Mouse (Mus musculus) layer of hippocampus, adult 2 months (tissue): ENCODE results near the gene Tenm2. TPM values are rescaled to one million over a fixed set of nuclear protein-coding genes. Genes with fewer than 3 reads are reported as not detected.
A peak's percentile ranks its signal among the peaks of the same experiment; 100 is the strongest.

ENCODE experiments used
- DNase-seq, 2 experiments: peaks; one replicate each; pipeline ENCODE4 v3.0.0; 2022; ENCODE audit warnings: low spot score in 2 of 2
- H3K27ac ChIP-seq: fragments of 200-600 bp; 2 replicates; pipeline ENCODE4 v1.8.1; 2022
- H3K4me3 ChIP-seq: fragments of 200-600 bp; 2 replicates; pipeline ENCODE4 v1.8.1; 2022; ENCODE audit warnings: mild to moderate bottlenecking
- CTCF ChIP-seq: fragments of 200-600 bp; conservative IDR thresholded peaks from 2 replicates; pipeline ENCODE4 v1.8.1; 2022; ENCODE audit warnings: antibody characterized with exemption, mild to moderate bottlenecking, moderate library complexity
- total RNA-seq, 2 experiments: library from RNA; stranded (reverse); gene quantifications; 2 replicates each; pipeline ENCODE4 v1.2.3; 2021

Gene Tenm2
- total RNA-seq, 2 experiments from 2014 or later, result 153 to 165 TPM

DNA sequence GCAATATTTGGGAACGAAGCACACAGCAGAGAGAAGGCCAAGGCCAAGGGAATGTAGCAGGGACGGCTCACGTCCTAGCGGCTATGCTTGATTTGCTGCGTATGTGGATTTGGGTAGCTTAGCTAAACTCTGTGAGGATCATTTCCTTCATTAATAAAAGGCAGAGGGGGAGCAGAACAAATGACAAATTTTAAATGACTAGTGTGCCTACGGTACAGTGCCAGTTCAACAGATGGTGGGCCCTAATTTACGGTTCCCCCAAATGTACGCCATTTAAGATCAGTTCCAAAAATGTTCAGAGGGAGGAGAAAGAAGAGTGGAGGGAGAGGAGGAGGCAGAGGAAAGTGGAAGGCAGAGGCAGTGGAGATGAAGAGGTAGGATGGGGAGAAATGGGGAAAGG lies 873.2 kb downstream of the Tenm2 start:
- peak; percentile 64 to 82 for DNase-seq
- no peak overlapping the region for H3K4me3 ChIP-seq
- no peak for TF ChIP-seq CTCF
- H3K27ac ChIP-seq, result peak overlapping the region; percentile 83

DNA sequence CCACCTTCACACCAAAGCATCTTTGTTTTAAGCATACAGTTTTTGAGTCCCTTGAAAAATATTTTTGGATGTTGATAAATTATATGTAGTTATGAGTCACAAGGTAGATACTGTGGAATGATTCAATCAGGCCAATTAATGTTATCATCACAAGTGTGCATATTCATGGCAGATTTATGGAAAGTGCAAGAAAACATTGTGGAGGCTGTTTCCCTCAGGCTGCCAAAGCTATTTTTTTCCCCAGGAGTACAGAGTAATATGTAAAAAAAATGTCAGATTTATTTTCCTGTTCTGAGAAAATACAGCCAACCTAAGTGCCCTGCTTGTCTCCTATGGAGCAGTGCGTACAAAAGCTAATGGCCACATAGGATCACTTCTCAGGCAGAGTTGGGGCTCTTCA lies 882.5 kb downstream of the Tenm2 start:
- Histone ChIP-seq H3K27ac (peak overlapping the region; percentile 76), H3K4me3 (no peak overlapping the region)
- TF ChIP-seq CTCF, result no peak
- DNase-seq, result no peak

DNA sequence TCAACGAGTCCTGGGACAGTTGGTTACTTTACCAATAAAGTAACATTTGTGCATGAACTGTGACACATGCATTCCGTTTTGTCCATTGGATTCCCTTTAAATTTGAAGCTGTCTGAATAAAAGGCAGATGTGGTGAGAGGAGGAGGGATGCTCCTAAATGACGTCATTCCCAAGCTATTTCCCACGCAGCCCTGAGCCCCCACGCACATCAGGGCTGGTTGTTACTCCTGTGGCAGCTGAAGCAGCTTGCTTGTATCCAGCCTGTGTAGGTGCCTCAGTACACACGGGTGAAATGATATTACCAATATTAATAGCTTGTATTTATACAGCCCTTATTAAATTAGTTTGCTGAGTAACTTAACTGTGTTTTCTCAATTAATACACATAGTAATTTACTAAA lies 884.0 kb downstream of the Tenm2 start:
- Histone ChIP-seq H3K27ac (peak overlapping the region; percentile 76), H3K4me3 (no peak overlapping the region)
- no peak for DNase-seq
- no peak for TF ChIP-seq CTCF

DNA sequence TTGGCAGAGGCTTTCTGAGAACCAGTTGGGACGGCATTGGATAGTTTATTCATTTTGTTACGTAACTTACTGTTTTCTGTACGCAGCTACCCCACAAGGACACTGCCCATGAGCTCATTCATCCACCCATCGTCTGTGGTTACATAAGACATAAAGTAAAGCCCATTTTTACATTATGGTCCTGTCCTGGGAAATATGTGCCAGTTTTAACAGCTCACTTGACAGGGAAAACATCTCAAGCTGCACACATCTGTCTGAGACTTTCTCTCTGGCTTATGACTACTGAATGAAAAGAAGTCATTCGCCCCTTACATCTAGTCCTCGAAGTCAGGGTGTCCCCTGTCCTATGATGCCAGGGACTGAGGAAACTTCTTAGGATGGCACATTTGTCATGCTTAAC lies 884.4 kb downstream of the Tenm2 start:
- DNase-seq, result no peak
- no peak for TF ChIP-seq CTCF

DNA sequence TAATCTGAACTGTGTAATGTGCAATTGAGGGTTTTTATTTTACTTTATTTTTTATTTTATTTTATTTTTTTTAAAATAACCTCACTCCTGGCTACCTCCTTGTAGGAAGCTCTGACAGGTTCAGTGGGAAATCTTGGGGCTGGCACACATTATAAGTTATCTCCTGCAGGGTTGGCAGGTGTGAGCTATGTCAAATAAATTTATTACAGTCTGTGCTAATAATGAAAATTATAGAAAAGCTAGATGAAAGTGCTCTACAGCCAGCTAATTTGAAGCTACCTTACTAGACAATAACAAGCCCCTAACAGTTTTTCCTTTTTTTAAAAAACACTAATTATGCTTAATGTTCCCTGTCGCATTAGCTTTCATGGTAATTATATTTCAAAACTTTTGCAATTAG lies 885.5 kb downstream of the Tenm2 start:
- Histone ChIP-seq H3K4me3 (no peak overlapping the region), H3K27ac (peak overlapping the region; percentile 76)
- no peak for DNase-seq
- no peak for TF ChIP-seq CTCF

More for the DNA sequence above, 884.4 kb downstream of the Tenm2 start:
- Histone ChIP-seq H3K27ac (peak overlapping the region; percentile 76), H3K4me3 (no peak overlapping the region)

DNA sequence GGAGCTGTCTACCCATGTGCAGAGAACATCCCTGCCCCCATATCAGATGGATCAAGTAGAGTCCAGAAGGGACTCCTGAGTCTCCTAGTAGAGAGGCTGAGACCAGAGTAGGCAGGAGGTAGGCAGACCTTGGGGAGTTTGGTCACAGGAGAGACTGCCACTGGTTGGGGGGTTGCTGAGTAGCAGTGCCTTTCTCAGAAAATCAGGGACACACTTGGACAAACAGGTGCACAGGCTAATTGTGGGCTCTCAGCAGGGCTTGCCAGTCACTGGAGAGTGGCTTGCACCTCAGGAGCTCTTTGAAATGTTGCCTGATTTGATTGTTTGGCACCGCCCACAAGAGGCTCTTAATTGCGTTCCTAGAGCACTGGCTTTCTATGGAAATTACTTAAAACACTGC lies 885.9 kb downstream of the Tenm2 start:
- no peak for TF ChIP-seq CTCF
- no peak overlapping the region for H3K4me3 ChIP-seq
- H3K27ac ChIP-seq, result peak overlapping the region; percentile 76
- DNase-seq, result no peak

DNA sequence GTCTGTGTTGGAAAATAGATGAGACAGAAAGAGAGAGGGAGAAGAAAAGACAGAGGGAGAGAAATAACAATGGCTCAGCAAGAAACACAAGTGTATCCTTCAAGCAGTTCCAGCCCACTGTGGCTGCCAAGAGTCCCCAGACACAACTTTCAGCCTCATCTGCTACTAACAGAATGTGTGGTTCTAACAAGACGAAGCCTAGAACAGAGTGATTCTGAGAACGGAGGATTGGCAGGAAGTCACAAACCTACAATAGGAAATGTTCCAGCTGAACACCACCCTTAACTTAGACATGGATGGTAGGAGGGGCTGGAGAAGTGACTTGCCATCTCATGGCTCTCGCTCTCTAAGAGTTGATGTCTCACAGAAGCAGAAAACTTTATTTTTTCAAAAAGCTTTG lies 894.0 kb downstream of the Tenm2 start:
- Histone ChIP-seq H3K27ac (peak overlapping the region; percentile 79), H3K4me3 (no peak overlapping the region)
- no peak for TF ChIP-seq CTCF
- peak; percentile 48 to 78 for DNase-seq

DNA sequence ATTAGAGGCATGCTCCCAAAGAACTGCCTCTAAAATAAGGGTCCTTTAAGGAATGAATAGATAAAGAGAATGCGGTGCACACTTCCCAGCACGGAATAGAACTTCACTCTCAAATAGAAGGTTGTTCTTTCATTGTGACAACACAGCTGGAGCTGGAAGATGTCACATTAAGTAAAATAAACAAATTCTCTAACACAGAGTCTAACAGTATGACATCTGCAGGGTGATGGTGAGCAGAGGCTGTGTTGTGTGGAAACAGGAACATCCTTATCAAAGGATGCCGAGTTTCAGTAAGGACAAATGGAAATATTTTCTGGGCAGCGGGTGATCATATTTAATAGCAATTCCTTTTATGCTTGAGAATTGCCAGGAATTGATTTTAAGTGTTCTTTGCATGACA lies 897.3 kb downstream of the Tenm2 start:
- no peak for TF ChIP-seq CTCF
- Histone ChIP-seq H3K4me3 (no peak overlapping the region), H3K27ac (peak overlapping the region; percentile 32; the same call in 1 of the 2 replicates)
- DNase-seq, result no peak

DNA sequence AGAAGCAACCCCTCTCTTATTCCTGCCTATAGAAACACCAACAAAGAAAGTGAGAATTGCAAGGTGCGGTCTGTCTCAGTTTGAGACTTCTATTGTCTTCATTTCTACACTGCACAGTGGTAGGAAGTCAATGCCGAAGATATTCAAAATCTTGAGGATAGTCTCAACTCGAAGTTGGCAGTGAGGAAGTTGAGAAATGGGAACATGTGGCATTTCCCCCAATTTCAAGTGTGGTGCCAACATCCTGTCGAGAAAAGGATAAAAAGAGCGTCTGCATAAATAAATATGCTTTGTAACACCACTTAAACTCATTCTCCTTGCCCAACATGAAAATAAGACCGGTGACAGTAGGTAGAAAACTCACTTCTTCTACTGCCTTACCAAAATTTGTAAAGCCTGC lies 898.7 kb downstream of the Tenm2 start:
- DNase-seq, result peak; percentile 44 to 46
- H3K27ac ChIP-seq, result peak overlapping the region; percentile 88
- TF ChIP-seq CTCF, result no peak
- H3K4me3 ChIP-seq, result no peak overlapping the region

DNA sequence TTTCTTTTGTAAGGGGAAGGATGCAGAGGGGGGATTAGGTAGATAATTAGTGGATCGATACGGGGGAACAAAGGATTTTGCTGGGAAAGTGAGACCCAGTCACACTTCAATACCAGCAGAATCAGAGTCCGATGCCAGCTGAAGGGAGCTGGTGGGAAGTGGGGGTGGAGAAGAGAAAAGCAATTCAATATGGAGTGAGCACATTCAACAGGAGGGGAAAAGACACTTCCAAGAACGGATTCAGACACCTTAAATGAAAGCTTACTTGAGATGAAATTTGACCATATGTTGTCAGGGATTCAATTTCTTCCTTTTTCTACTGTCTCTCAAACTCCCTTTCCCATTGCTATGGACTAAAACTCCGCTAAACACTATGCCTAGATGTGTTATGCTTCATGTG lies 900.6 kb downstream of the Tenm2 start:
- no peak overlapping the region for H3K4me3 ChIP-seq
- no peak for TF ChIP-seq CTCF

DNA sequence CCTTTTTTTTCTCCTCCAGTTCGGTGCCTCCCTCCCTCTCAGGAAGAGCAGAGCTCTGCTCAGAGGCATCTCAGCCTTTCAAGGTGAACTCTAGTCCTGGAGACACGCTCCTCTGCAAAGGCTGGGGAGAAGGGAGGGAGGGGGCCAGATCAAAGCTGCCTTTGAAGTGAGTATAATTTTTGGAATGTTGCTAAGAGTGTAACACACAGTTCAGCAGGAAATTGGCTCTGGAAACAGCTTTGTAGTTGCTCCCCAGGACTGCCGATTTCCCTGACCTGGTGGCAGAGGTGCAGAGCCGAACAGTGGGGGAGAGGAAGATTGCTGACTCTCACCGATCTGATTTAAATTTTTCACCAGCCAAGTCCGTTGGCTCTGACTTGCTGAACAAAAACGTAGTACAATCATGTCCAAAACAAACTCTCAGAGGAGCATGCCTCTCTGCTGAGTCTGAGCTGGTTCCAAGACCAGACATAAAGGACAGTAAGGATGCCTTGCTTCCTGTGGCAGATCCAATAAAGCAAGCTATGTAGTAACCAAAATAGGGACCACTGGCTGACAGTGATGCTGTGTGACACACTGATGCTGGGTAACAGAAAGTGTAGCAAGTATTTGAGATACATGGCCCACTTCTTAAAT lies 901.5 kb downstream of the Tenm2 start:
- DNase-seq, result no peak
- peak overlapping the region; percentile 88 for H3K27ac ChIP-seq
- no peak overlapping the region for H3K4me3 ChIP-seq
- TF ChIP-seq CTCF, result no peak

More for the DNA sequence above, 900.6 kb downstream of the Tenm2 start:
- H3K27ac ChIP-seq, result peak overlapping the region; percentile 88
- DNase-seq, result peak in 1 of 2 experiments; percentile 57

DNA sequence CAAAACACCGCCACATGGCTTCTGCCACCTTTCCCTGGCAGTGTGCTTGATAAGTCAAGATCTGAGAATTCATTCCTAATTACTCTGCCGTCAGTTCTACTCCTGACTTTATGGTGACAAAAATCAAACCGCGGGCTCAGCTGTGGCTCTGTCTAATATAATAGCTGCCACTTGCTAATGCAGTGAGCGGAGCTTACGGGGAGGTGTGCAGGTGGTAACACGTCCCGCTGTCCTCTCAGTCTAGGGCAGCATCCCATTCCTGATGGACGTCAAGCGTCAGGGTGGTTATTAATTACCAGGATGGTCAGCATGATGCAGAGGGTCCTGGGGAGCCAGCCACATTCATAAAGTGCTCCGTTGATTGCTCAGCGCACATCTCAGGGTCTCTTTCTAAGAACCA lies 903.5 kb downstream of the Tenm2 start:
- no peak for DNase-seq
- Histone ChIP-seq H3K27ac (peak overlapping the region; percentile 88), H3K4me3 (no peak overlapping the region)
- TF ChIP-seq CTCF, result no peak

DNA sequence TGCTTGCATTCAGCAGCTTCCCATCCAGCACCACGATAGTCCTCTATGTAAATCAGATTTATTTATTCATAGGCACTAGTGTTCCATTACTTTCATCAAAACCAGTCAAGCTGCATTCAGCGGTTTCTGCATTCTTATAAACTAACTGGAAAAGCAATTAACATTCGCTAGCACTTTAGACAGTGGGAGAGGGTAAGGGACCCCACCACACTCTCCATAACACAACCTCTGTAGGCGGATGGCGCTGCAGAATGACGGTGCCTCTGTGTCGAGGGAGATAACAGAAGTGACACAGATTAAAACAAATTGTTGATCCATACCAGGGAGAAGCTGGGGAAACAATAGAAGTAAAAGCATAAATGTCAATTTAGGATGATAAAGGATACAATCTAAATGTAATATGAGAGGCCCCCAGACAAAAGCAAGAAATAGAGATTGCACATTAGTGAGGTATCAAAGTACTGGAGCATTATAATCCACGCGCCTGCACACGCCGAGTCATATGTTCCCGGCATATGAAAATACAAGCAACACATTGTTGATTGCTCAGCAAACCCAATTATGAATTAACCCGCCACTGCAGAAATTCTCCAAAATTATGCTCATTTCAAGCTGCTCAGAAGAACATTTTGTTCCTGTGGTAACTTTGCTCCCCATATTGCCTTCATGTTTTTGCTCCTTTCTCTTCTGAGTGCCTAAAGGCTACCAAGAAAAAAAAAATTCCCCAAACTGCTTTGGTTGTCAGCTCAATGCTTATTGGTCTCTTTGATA lies 904.2 kb downstream of the Tenm2 start:
- TF ChIP-seq CTCF, result no peak
- DNase-seq, result peak; percentile 34 to 55
- Histone ChIP-seq H3K4me3 (no peak overlapping the region; the same call in 1 of the 2 replicates), H3K27ac (peak overlapping the region; percentile 88)

DNA sequence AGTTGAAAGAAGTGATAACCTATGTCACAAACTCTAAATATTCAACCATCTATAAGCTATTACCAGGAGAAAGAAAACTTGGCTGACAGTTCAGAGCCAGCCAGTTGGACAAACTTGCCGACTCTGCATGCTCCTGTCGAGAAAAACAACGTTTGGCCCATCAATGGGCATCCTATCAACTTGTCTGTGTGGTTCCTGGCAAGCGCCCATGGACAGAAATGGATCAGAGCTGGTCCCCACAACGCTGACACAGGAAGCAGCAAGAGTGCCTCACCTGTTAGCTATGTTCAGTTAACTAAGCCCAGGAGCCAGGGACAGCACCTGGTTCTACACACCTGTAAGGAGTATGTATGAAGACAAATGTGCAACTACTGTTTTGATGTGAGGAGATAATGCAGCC lies 908.5 kb downstream of the Tenm2 start:
- no peak for TF ChIP-seq CTCF
- Histone ChIP-seq H3K4me3 (no peak overlapping the region), H3K27ac (peak overlapping the region; percentile 36; the same call in 1 of the 2 replicates)
- DNase-seq, result no peak
